Mouse (Mus musculus) megakaryocyte-erythroid progenitor cell, adult 5-6 weeks (primary cell): Measurements from ENCODE around the gene Rab14. TPM values are rescaled to one million over a fixed set of nuclear protein-coding genes. Genes with fewer than 3 reads are reported as not detected.
A peak's percentile ranks its signal among the peaks of the same experiment; 100 is the strongest.

Source experiments
- ATAC-seq: replicated peaks from 2 replicates; pipeline ENCODE4 v1.8.0; 2016; ENCODE audit warnings: mild to moderate bottlenecking, inconsistent platforms; ENCODE audit not compliant: severe bottlenecking, poor library complexity, low FRiP score, low TSS enrichment
- total RNA-seq, 2 experiments: library from RNA; stranded (forward) in 1 of 2; stranded (reverse) in 1 of 2; fragments of 200-1000, 215-1000 nt in 1 of 2; fragments of >200 nt in 1 of 2; fragmentation: Nextera tagmentation in 1 of 2; gene quantifications; 2 replicates each; pipeline ENCODE4 v1.2.3; 2014 to 2017

Rab14 gene
- total RNA-seq, 2 experiments from 2014 or later, result 92.0 to 106 TPM

DNA sequence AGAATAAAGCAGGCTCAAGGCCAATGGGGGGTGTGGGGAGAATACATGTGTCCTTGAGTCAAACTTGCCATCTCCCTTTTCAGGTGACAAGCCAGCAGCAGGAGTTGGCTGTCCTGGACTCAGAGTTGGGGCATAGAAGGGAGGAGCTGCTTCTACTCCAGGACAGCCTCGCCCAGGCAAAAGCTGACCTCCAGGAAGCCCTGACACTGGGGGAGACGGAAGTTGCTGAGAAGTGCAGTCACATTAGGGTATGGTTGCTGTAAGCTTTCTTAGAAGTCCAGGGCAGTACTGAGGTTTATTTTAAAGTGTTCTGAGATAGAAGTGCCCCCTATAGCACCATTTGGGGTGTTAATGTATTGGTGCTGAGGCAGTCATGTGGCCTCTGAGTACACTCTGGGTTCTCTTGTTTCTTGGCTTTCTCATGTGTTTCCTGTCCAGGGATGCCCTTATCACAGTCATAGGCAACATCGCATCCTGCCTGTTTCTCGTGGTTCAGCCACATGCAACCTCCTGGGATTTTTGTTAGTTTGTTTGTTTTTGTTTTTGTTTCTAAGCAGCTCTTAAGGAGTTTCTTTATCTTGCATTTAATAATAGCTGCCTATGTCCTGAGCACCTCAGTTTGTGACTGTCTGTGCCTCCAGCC lies 39.0 kb downstream of the Rab14 start:
- no peak for ATAC-seq

DNA sequence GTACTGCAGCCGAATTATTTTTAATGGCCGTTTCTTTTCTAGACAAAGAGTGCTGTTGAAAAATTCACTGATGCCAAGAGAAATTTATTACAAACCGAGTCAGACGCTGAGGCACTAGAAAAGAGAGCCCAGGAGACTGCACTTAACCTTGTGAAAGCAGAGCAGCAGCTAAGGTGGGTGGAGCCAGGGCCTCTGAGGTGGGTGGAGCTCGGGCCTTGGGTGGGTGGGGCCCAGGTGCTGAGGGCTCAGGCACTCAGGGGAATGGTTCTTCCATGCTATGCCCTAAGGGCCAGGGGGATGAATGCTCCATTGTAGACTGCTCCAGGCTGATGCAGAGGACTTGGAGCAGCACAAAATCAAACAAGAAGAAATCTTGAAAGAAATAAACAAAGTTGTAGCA lies 40.7 kb downstream of the Rab14 start:
- peak; percentile 52; the same call in 1 of the 2 replicates for ATAC-seq

GRCm38 (mm10) chr2:35158358-35158757 lies 42.6 kb downstream of the Rab14 start:
- no peak for ATAC-seq

- ATAC-seq, result no peak
Measured at GRCm38 (mm10) chr2:35157836-35158235, 43.1 kb downstream of the Rab14 start.

DNA sequence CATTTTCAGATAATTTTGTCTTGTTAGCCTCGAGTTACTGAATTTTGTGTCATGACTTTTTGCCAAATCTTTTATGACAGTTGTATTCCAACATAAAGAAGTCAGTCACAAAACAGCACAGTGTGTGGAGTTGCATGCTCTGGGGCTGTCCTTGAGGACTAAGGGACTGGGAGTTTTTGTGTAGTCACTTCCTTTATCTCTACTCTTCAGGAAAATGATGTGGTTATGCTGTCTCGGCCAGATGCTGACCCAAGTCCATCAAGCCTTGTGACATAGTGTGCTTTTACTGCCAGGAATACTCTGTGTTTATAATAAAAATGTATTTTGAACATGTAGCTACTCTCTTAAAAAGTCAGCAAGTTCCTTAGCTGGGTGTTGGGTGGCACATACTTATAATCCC lies 43.9 kb downstream of the Rab14 start:
- ATAC-seq, result no peak

DNA sequence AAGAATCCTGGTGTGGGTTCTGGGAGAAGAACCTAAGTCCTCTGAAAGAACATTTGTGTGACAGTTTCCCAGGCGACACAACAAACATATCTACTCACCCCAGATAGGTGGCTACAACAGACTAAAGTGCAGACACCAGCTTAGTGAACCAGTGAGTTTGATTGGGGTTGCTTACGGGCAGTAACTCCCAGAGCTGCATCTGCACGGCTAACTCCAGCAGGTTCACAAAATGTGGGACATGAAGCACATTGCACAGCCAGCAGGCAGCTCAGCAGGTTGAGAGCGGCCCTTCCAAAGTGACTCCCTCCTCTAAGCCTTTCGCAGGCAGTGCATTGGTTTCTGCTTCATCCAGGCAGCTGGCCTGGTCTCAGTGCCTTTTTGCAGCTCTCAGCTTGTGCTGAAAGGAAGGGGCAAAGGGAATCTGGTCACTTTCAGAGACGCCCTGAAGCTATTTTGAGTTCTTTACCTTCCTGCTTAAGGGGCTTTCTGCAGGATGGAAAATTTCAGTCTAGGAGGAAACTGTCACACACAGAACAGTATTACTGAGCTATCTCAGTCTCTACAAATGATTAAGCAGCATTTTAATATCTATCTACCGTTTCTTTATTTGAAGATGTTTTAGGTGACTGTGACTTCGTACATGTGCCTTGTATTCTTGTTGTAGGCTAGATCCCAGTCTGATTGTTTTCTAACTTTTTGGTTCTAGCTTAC lies 46.9 kb downstream of the Rab14 start:
- no peak for ATAC-seq

DNA sequence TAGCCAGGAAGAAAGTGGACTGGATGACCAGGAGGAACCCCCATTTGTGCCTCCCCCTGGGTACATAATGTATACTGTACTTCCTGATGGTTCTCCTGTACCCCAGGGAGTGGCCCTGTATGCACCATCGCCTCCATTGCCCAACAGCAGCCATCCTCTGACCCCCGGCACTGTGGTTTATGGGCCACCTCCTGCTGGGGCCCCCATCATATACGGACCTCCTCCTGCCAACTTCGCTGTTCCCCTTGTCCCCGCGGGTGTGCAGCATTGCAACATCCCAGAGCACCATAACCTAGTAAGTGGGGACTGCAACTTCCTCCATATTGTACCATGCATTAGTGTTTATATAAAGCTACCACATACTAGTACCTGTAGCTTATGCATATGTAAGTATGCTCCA lies 47.7 kb downstream of the Rab14 start:
- no peak for ATAC-seq

DNA sequence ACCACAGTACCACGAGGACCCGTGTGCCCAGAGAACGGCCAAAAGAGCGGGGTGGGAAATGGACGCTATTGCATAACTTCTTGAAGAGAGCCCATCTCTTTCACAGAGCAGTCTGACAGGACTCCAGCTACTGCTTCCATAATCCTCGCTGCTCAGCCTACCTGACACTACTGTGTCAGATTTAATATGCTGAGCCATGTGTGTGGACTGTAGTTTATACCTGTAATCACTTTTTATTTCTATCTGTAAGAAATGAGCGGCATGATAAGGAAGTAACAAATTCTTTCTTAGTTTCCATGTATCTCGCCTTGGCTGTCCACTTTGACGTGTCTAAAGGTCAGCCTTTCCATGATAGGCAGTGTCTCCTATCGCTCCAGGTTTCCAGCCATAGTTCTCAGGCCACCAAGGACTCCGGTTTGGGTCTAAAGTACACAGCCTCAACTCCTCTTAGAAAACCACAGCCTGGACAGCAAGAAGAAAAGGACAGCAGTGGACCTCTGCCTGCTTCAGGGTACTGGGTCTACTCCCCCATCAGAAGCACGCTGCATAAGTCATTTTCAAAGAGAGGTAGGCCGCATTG lies 49.5 kb downstream of the Rab14 start:
- ATAC-seq, result no peak

- ATAC-seq, result no peak
Measured at GRCm38 (mm10) chr2:35148806-35149205, 52.1 kb downstream of the Rab14 start.

DNA sequence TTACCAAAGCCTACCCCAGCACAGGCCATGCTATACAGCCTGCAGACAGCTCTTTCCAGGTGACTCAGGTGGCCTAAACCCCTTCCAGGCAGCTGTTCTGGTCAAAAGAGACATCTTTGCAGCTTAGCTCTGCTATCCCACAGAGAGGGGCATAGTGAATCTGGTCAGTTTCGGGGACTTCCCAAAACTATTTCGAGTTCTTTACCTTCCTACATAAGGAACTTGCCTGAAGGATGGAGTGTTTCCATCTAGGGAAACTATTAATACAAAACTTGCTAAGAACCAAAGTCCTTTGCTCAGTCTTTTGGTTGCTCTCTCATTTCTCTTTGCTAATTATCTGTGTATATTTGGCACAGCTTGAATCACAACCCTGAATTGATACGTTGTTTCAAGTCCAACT lies 59.2 kb downstream of the Rab14 start:
- no peak for ATAC-seq

DNA sequence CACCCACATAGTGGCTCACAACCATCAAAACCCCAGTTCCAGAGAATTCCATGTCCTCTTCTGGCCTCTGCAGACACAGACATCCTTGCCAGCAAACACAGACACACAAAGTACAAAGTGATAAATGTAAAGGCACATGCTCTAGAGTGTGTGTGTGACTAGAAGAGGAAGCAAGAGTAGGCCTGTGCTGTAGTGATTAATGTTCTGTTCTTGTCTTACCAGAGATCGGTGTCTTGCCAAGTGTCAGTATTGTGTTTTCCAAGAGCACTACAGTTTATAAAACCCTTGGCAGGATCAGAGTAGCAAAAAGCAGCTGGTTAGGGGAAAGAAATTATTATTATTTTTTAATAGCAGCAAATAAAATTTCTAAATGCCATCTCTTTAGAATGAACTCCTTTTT lies 62.3 kb downstream of the Rab14 start:
- ATAC-seq, result no peak

DNA sequence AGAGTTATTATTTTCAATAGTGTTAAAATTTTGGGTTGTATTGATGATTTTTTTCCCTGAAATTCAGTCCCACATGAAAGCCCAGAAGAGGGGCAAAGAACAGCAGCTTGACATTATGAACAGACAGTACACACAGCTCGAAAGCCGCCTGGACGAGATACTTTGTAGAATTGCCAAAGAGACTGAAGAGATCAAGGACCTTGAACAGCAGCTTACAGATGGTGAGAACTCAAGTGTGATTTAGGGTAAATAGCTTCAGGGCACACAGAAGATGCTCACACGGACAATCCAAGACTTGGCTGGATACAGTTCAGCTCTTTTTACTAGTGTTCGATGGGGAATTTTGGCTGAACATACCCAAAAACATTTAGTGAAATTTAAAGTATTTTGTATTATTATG lies 67.0 kb downstream of the Rab14 start:
- ATAC-seq, result no peak

DNA sequence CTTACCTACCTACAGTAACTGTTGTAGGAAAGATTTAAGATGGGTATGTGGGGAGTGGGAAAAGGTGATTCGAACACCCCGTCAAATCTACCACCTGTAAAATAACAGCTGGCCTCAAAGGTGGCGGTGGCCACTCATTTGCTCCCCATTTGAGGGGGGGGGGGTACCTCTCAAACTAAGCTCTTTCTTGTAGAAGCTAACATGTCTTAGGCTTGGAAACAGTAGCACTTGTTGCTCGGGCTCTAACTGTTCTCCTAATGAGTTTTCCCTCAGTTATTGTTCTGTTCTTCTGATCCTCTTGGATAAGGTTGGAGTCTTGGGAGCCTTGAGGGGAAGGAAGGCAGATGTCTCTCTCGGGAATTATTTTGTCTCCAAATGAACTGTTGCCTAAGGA lies 68.3 kb downstream of the Rab14 start:
- 0 out of 2 replicates have a peak, but pooled peaks have one; percentile 4 for ATAC-seq

GRCm38 (mm10) chr2:35131991-35132661 lies 68.8 kb downstream of the Rab14 start:
- ATAC-seq, result peak; percentile 100

GRCm38 (mm10) chr2:35131491-35131890 lies 69.4 kb downstream of the Rab14 start:
- no peak for ATAC-seq

Other genes starting within 250 kb of the Rab14 start
- gene Traf1, start 239.3 kb downstream of the Rab14 start, total RNA-seq (2014; fragmentation: Nextera tagmentation), result 0.94 and 14.2 TPM in 2 replicates
- 0.38 and 5.5 TPM in 2 replicates for gene Traf1, start 239.3 kb downstream of the Rab14 start, total RNA-seq (2017)
- not detected in 2 replicates for gene Hc, start 139.7 kb downstream of the Rab14 start, total RNA-seq (2014; fragmentation: Nextera tagmentation)
- gene Hc, start 139.7 kb downstream of the Rab14 start, total RNA-seq (2017), result not detected in 2 replicates
- gene AI182371, start 99.6 kb downstream of the Rab14 start, total RNA-seq (2014; fragmentation: Nextera tagmentation), result 0.32 and 2.3 TPM in 2 replicates
- gene AI182371, start 99.6 kb downstream of the Rab14 start, total RNA-seq (2017), result 0.11 and 1.2 TPM in 2 replicates
- 61.4 and 85.8 TPM in 2 replicates for gene Cntrl, start 91.6 kb downstream of the Rab14 start, total RNA-seq (2014; fragmentation: Nextera tagmentation)
- gene Cntrl, start 91.6 kb downstream of the Rab14 start, total RNA-seq (2017), result 69.3 and 108 TPM in 2 replicates
- 15.8 and 16.1 TPM in 2 replicates for gene Gsn, start 55.3 kb upstream of the Rab14 start, total RNA-seq (2014; fragmentation: Nextera tagmentation)
- gene Gsn, start 55.3 kb upstream of the Rab14 start, total RNA-seq (2017), result 3.7 and 5.2 TPM in 2 replicates
- gene Stom, start 135.9 kb upstream of the Rab14 start, total RNA-seq (2014; fragmentation: Nextera tagmentation), result 142 and 145 TPM in 2 replicates
- gene Stom, start 135.9 kb upstream of the Rab14 start, total RNA-seq (2017), result 155 and 216 TPM in 2 replicates
- not detected in 2 replicates for gene 4930568D16Rik, start 166.6 kb upstream of the Rab14 start, total RNA-seq (2014; fragmentation: Nextera tagmentation)
- not detected in 2 replicates for gene 4930568D16Rik, start 166.6 kb upstream of the Rab14 start, total RNA-seq (2017)
- not detected in 2 replicates for gene 4930402F06Rik, start 196.1 kb upstream of the Rab14 start, total RNA-seq (2014; fragmentation: Nextera tagmentation)
- gene 4930402F06Rik, start 196.1 kb upstream of the Rab14 start, total RNA-seq (2017), result not detected in 2 replicates